Mouse (Mus musculus): ENCODE measurements around the gene Boll. TPM values are rescaled to one million over a fixed set of nuclear protein-coding genes. Genes with fewer than 3 reads are reported as not detected.
"Not testable (repeated sequence)": the region's sequence is repeated elsewhere in the genome, so short reads cannot be mapped to it uniquely, and the experiment has no call there.

Gene Boll
- polyA plus RNA-seq, 1 experiment from 2014 or later, result not detected

DNA sequence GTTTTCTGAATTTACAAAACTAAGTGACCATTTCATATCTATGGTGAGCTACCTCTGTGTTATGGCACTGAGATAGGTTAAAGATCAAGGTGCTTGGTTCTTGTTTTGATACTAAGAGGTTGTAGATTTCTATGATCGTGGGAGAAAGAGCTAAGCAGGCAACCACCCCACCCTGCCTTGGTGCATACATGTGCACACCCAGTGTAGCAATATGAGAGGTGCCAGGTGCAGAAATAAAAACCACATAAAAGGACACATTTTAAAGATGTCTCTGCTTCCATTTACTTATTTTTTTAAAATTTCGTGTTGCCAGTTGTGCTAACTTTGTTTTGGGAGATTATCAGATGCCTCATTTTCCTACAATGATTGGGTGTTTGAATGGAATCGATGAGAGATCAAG, 9.4 kb upstream of the Boll start:
- Histone ChIP-seq H3K36me3 (no peaks in the 10 kb centered on the region), H3K27ac (no peak overlapping the region), H3K27me3 (no peaks in the 10 kb centered on the region), H3K4me3 (no peak overlapping the region), H3K9me3 (no peaks in the 10 kb centered on the region), H3K9ac (no peak overlapping the region), H3K4me2 (no peak overlapping the region), H3K4me1 (replicated peaks) (no peaks in the 10 kb centered on the region)
- WGBS, result 89% methylated on average over 3 of the region's 3 CpGs
- ATAC-seq (ENCODE audit: low FRiP score), result no peak

DNA sequence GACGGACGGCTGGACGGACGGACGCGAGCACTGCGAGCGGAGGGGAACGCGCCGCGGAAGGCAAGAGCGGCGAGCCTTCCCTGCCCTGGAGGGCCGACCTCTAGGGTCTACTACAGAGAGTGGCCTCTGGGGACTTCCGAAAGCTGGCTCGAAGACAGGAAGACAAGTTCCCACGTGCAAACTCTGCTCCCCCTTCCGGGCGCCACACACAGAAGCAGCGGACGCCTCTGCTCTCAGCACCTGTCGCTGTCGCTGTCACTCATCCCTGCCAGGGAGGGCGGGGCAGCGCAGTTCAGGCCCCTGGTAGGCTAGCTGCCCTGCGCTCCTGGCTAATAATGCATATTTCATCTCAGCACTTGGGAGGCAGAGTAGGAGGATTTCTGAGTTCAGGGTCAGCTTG, 317 bp upstream of the Boll start:
- H3K4me1 ChIP-seq (replicated peaks), result peaks cover 9% of the 10 kb centered on the region
- H3K27ac ChIP-seq, result no peak overlapping the region
- H3K4me2 ChIP-seq, result peak overlapping the region; percentile 65
- peak; percentile 89 for ATAC-seq (ENCODE audit: low FRiP score)
- H3K4me3 ChIP-seq, result peak overlapping the region; percentile 53
- H3K27me3 ChIP-seq, result peaks cover 25% of the 10 kb centered on the region
- WGBS, result 2% methylated on average over 27 of the region's 27 CpGs
- peak overlapping the region; percentile 58; the same call in 1 of the 2 replicates for H3K9ac ChIP-seq
- H3K36me3 ChIP-seq, result no peaks in the 10 kb centered on the region
- peaks cover 8% of the 10 kb centered on the region for H3K9me3 ChIP-seq

DNA sequence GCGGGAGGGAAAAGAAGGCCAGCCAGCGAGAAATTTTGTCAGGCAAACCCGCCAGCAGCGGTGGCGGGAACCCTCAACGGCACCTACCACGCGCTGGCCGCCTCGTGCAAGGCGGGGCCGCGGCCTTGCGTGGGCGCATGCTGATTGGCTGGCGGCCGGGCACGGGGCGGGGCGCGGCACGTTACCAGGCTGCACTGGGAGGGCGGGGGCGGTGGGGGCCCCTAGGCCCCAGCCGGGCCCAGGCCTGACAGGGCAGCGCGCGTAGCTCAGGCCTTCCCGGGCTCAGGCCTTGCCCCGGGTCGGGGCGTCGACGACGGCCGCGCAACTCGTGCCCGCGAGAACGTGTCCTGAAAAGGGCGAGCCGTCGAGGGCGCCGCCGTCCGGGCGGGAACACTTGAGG, 635 bp downstream of the Boll start:
- 51% methylated on average over 49 of the region's 49 CpGs for WGBS
- Histone ChIP-seq H3K4me3 (peak overlapping the region; percentile 53), H3K36me3 (no peaks in the 10 kb centered on the region), H3K4me2 (peak overlapping the region; percentile 65), H3K4me1 (replicated peaks) (peaks cover 9% of the 10 kb centered on the region), H3K27ac (no peak overlapping the region), H3K9ac (no peak overlapping the region), H3K9me3 (peaks cover 8% of the 10 kb centered on the region), H3K27me3 (peaks cover 25% of the 10 kb centered on the region)
- peak; percentile 73; the same call in 1 of the 2 replicates for ATAC-seq (ENCODE audit: low FRiP score)

DNA sequence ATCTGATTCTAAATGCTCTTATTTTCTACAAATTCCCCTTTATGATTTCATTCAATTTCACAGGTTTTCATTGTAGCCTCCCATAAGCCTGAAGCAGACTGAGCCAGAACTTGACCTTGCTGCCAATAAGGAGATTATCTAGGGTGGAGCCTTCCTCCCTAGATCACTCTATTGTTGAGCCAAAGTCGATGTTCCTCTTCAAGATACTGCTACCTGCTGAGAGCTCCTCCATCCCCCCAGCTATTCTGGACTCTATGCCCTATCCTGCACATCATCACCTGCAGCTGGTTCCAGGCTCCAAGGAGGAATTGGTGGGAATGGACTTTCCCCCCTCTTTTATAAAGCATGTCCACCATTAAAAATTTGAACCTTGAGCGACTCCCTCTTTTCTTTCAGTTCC, 11.4 kb downstream of the Boll start:
- 84% methylated on average over 2 of the region's 2 CpGs for WGBS
- not testable (repeated sequence) for H3K36me3 ChIP-seq; H3K4me2 ChIP-seq; H3K9ac ChIP-seq; H3K27me3 ChIP-seq; ATAC-seq (ENCODE audit: low FRiP score); H3K4me3 ChIP-seq; H3K9me3 ChIP-seq; H3K27ac ChIP-seq; H3K4me1 ChIP-seq (replicated peaks)

DNA sequence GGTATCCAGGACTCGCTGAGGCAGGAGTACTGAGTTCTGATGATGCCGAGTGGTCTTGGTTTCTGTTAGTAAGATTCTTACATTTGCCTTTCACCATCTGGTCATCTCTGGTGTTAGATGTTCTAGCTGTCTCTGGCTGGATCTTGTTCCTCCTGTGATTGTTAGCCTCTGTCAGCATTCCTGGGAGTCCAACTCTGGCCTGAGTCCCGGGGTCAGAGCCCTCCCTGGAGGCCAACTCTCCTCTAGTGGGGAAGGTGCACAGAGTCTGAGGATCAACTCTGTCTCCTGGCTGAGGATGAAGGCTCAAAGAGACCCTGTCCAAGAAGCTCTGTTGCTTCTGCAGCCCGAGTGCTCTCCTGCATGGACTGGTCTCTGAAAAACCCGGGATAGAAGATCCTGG, 37.8 kb downstream of the Boll start:
- H3K27me3 ChIP-seq; H3K4me3 ChIP-seq; H3K4me1 ChIP-seq (replicated peaks); H3K9ac ChIP-seq; H3K9me3 ChIP-seq; H3K36me3 ChIP-seq; H3K27ac ChIP-seq; H3K4me2 ChIP-seq; ATAC-seq (ENCODE audit: low FRiP score): not testable (repeated sequence)
- WGBS, result 87% methylated on average over 5 of the region's 5 CpGs

DNA sequence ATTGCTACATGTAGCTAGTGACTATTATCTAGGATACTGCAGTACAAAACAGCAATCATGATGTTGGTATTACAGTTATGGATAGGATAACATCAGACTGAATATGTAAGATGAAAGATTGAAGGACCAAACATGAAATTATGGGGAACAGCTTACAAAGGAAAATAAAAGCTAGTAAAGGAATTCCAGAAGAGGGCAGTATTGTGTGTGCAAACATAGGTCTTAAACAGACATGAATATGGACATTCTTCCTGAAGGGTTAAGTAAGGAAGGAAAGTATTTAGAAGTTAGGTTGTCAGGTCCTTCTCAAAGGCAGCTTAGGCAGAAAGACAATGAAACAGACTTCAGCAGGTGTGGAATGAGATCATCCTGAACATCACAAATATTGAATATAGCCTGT, 62.2 kb downstream of the Boll start:
- Histone ChIP-seq H3K4me3 (no peak overlapping the region), H3K9me3 (0 out of 2 replicates have a peak, but pooled peaks cover 13% of the 10 kb centered on the region), H3K4me2 (no peak overlapping the region), H3K4me1 (replicated peaks) (no peaks in the 10 kb centered on the region), H3K27ac (no peak overlapping the region), H3K27me3 (no peaks in the 10 kb centered on the region), H3K9ac (no peak overlapping the region), H3K36me3 (no peaks in the 10 kb centered on the region)
- no peak for ATAC-seq (ENCODE audit: low FRiP score)

DNA sequence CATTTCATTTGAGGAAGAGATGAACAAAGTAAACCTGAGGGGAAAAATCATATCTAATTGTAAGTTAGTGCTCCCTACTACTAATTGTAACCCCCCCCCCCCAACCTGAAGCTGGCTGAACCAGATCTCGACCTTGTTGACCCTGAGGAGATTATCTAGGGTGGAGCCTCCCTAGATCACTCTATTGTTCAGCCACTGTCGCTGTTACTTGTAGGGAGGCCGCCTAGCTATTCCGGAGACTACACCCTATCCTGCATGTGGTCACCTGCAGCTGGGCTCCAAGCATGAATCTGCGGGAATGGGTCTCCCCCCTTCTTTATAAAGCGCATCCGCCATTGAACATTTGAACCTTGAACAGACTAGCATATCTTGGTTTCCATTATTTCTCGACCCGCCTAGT, 84.2 kb downstream of the Boll start:
- H3K36me3 ChIP-seq, result no peaks in the 10 kb centered on the region
- H3K9me3 ChIP-seq, result no peaks in the 10 kb centered on the region
- no peak for ATAC-seq (ENCODE audit: low FRiP score)
- H3K27ac ChIP-seq, result no peak overlapping the region
- no peak overlapping the region for H3K9ac ChIP-seq
- no peak overlapping the region for H3K4me2 ChIP-seq
- WGBS, result 77% methylated on average over 9 of the region's 9 CpGs
- no peaks in the 10 kb centered on the region for H3K4me1 ChIP-seq (replicated peaks)
- H3K4me3 ChIP-seq, result no peak overlapping the region
- H3K27me3 ChIP-seq, result no peaks in the 10 kb centered on the region

DNA sequence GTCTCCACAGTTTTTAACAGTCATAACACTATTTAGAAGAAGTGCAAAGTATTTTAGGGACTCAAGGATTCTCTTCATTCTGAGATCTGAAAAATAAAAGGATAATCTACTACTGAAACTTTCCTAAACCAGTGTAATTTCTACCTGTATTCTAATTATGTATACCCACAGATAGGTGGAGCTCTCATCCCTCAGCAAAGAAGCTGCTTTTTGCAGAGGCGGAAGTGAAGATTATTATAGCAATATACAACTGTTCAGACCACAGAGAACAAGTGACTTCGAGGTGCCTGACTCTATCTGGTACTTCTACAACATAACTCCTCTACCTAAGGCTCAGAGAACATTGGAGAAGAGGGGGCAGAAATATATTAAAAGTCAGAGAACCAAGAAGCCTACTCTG, 97.8 kb downstream of the Boll start:
- Histone ChIP-seq H3K36me3 (no peaks in the 10 kb centered on the region), H3K4me1 (replicated peaks) (no peaks in the 10 kb centered on the region), H3K9me3 (no peaks in the 10 kb centered on the region), H3K4me3 (no peak overlapping the region), H3K4me2 (no peak overlapping the region), H3K9ac (no peak overlapping the region), H3K27ac (no peak overlapping the region), H3K27me3 (no peaks in the 10 kb centered on the region)
- 69% methylated on average over 2 of the region's 2 CpGs for WGBS
- no peak for ATAC-seq (ENCODE audit: low FRiP score)

DNA sequence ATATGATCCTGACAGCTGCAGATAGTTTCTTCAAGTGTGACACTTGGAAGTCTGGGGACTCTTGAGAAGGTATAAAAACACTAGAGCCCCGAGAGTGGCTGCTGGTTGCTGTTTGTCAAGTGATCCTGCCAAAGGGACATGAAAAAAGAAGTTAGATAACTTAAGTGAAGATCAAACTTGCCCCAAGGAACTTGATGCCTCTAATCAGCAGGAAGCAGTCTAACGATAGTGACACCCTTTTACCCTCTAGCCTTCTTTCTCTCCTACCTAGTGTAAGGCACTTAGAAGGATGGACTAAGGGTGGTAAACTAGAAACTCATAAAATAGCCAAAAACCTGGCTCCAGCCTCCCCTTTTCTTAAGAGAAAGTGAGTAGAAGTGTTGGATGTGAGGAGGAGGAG, 98.9 kb downstream of the Boll start:
- Histone ChIP-seq H3K27ac (no peak overlapping the region), H3K36me3 (no peaks in the 10 kb centered on the region), H3K9ac (no peak overlapping the region), H3K4me1 (replicated peaks) (no peaks in the 10 kb centered on the region), H3K4me3 (no peak overlapping the region), H3K4me2 (no peak overlapping the region), H3K27me3 (no peaks in the 10 kb centered on the region), H3K9me3 (no peaks in the 10 kb centered on the region)
- WGBS, result 65% methylated on average over 2 of the region's 2 CpGs
- no peak for ATAC-seq (ENCODE audit: low FRiP score)

DNA sequence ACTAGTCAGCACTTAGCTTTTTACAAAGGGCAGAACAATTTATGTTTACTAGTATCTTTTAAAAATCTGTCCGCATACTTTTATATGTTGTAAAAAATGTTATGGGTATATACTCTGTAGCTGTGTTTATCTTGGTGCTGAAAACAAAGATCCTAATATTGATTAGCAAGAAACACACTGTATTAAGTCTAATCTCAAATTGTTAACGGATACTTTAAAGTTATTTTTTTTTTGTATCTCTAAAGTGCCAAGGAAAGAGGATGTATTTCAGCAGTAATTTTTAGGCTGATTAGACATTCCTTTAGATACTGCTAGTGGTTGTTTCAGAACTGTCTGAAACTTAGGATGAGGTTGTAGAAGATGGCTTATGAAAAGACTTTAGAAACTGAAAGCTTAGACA, 116.9 kb downstream of the Boll start:
- H3K4me1 ChIP-seq (replicated peaks), result peaks cover 8% of the 10 kb centered on the region
- 89% methylated on average over 2 of the region's 2 CpGs for WGBS
- ATAC-seq (ENCODE audit: low FRiP score), result no peak

DNA sequence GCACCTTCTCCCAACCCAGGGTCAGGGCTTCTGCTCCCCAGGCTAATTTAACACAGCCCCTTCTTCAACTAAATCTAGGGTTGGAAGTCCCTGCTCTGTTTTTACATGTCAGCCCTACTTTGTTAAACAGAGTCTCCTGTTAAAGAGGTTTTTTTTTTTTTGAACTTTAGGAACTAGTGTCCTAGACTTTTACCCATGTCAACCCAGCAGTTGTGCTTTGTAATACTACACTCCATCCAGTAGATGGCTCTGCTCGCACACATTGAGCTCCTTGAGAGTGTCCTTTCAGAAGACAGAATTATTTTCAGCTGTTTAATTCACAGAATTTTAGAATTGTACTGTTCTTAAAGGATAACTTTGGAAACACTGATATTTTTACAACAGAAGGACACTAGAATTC, 124.0 kb downstream of the Boll start:
- Histone ChIP-seq H3K27ac (no peak overlapping the region), H3K9ac (peak overlapping the region; percentile 87), H3K4me1 (replicated peaks) (peaks cover 43% of the 10 kb centered on the region), H3K36me3 (no peaks in the 10 kb centered on the region), H3K4me3 (peak overlapping the region; percentile 84), H3K4me2 (peak overlapping the region; percentile 98), H3K27me3 (no peaks in the 10 kb centered on the region), H3K9me3 (no peaks in the 10 kb centered on the region)
- WGBS, result 2% methylated on average over 1 of the region's 1 CpGs
- ATAC-seq (ENCODE audit: low FRiP score), result no peak

More for the DNA sequence above, 116.9 kb downstream of the Boll start:
- no peaks in the 10 kb centered on the region for H3K9me3 ChIP-seq
- H3K27me3 ChIP-seq, result no peaks in the 10 kb centered on the region
- no peak overlapping the region for H3K4me2 ChIP-seq
- no peak overlapping the region for H3K9ac ChIP-seq
- no peak overlapping the region for H3K4me3 ChIP-seq
- no peak overlapping the region for H3K27ac ChIP-seq
- H3K36me3 ChIP-seq, result no peaks in the 10 kb centered on the region

DNA sequence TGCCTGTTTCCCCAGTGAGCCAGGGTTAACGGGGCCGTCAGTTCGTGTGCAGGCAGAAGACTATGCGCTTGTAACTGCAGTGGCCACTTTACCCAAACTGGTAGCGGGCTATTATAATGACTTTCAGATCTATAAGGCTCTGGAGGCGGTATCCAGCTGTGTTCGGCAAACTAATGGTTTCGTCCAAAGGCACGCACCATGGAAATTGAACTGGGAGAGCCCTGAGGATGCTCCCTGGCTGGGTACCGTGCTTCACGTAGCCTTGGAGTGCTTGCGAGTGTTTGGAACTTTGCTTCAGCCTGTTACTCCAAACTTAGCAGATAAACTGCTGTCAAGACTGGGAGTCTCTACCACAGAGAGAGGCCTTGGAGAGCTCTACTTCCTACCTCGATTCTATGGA, 124.8 kb downstream of the Boll start:
- ATAC-seq (ENCODE audit: low FRiP score), result no peak
- peak overlapping the region; percentile 87 for H3K9ac ChIP-seq
- H3K9me3 ChIP-seq, result no peaks in the 10 kb centered on the region
- no peak overlapping the region for H3K27ac ChIP-seq
- peaks cover 43% of the 10 kb centered on the region for H3K4me1 ChIP-seq (replicated peaks)
- peak overlapping the region; percentile 84 for H3K4me3 ChIP-seq
- H3K4me2 ChIP-seq, result peak overlapping the region; percentile 98
- no peaks in the 10 kb centered on the region for H3K27me3 ChIP-seq
- WGBS, result 18% methylated on average over 13 of the region's 13 CpGs
- no peaks in the 10 kb centered on the region for H3K36me3 ChIP-seq

DNA sequence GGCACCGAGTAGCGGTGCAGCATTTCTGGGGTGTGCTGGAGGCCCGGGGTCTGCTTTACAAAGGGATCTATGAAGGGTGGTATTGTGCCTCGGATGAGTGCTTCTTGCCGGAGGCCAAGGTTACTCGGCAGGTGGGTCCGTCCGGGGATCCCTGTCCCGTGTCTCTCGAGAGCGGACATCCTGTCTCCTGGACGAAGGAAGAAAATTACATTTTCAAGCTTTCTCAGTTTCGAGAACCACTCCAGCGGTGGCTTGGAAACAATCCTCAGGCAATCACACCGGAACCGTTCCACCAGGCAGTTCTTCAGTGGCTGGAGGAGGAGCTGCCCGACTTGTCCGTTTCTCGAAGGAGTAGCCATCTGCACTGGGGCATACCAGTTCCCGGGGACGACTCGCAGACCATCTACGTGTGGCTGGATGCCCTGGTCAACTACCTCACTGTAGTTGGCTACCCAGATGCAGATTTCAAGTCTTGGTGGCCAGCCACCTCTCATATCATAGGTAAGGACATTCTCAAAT, 125.6 kb downstream of the Boll start:
- peaks cover 43% of the 10 kb centered on the region for H3K4me1 ChIP-seq (replicated peaks)
- peak overlapping the region; percentile 84 for H3K4me3 ChIP-seq
- peak overlapping the region; percentile 87 for H3K9ac ChIP-seq
- peak; percentile 78; the same call in 1 of the 2 replicates for ATAC-seq (ENCODE audit: low FRiP score)
- H3K36me3 ChIP-seq, result no peaks in the 10 kb centered on the region
- no peaks in the 10 kb centered on the region for H3K9me3 ChIP-seq
- 0% methylated on average over 23 of the region's 23 CpGs for WGBS
- H3K27me3 ChIP-seq, result no peaks in the 10 kb centered on the region
- H3K4me2 ChIP-seq, result peak overlapping the region; percentile 98
- peak overlapping the region; percentile 88 for H3K27ac ChIP-seq

Measured in hindbrain, embryonic 13.5 days (tissue).